Mouse (Mus musculus) layer of hippocampus, adult 6 months (tissue): ENCODE data around the gene Gm21788. TPM values are rescaled to one million over a fixed set of nuclear protein-coding genes. Genes with fewer than 3 reads are reported as not detected.

ENCODE experiments used
- long read RNA-seq, 2 experiments: library from polyadenylated mRNA; unstranded; transcript quantifications; one replicate each; pipeline ENCODE4 v2.0.0; 2019 to 2020
- polyA plus RNA-seq: library from polyadenylated mRNA; unstranded; fragments of <200 nt; fragmentation: Nextera tagmentation; gene quantifications from 2 replicates; pipeline ENCODE4 v1.2.3, GENCODE M21; 2021

Gene Gm21788
- polyA plus RNA-seq, result not detected in 2 replicates
- long read RNA-seq, experiment 1, result 0 reads
- long read RNA-seq, experiment 2, result 0 reads

DNA sequence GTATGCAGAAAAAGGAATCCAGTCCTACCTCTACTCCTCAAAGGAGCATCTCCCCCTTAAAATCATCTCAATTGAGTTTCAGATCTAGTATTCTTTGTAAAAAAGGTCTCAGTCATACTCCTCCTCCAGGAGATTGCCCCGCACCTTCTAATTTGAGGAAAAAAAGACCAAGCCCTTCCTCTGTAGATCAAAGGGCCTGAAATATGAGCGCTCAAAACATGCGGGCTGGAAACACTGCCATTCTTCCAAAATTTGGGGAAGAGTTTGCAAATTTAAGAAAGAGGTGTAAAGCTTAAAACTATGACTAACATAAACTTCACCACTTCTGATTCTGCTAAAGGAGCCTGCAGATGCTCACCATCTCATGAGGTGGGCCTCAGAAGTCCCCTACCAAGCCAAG is at the start of gene Gm21788:
Gene Gm21788 (plus strand): TSS at position 301 of the 400 bp plus-strand sequence.

Other genes with a start within 250 kb of the Gm21788 start
- not detected in 2 replicates for gene Gm21244, start 235.7 kb upstream of the Gm21788 start, polyA plus RNA-seq
- not detected in 2 replicates for gene Gm28998, start 151.2 kb upstream of the Gm21788 start, polyA plus RNA-seq
- not detected in 2 replicates for gene Gm20826, start 233.5 kb downstream of the Gm21788 start, polyA plus RNA-seq